In genomic region chr13:23436231-23436661, GRCm38 (mm10) we compare ENCODE assay signal across 9 mouse cellular contexts. TPM values are rescaled to one million over a fixed set of nuclear protein-coding genes. Genes with fewer than 3 reads are reported as not detected.
DNase-seq lines count a peak whose midpoint lies in the region; ATAC-seq and TF ChIP-seq lines count a peak whose summit lies in the region.
"Had no signal": no experiment of that assay in that cellular context is flagged by ENCODE, and none has a peak within 500 bp of the region (broad histone marks: within the 10 kb centered on the region; RNA-seq: fewer than 3 reads in every experiment).

No protein-coding gene starts in this region.

- peak overlapping the region; percentile 65; the same call in 1 of the 2 replicates for H3K4me2 ChIP-seq in midbrain, embryonic 13.5 days (replicated peaks)

- ATAC-seq in midbrain, embryonic 13.5 days = no peak

- H3K9ac ChIP-seq in midbrain, embryonic 13.5 days (replicated peaks) = no peak overlapping the region

- H3K27me3 ChIP-seq in kidney, adult 2 months (replicated peaks; ENCODE audit: control insufficient read depth, insufficient read depth, low read length) = no peaks in the 10 kb centered on the region
- no peaks in the 10 kb centered on the region for H3K27me3 ChIP-seq in limb, embryonic 10.5 days (ENCODE audit: low read depth, poor library complexity, severe bottlenecking)
- H3K27me3 ChIP-seq in midbrain, embryonic 13.5 days = no peaks in the 10 kb centered on the region

- DNase-seq in kidney, adult 2 months = peak; percentile 68
- no peak for DNase-seq in kidney, adult 18-20 months
- DNase-seq in ES-CJ7 (ENCODE audit: low read depth, low spot score) = peak; percentile 60
- DNase-seq in embryo, embryonic 9.5 days (ENCODE audit: extremely low spot score) = peak; percentile 68
- peak; percentile 53 to 64 for DNase-seq in heart, postnatal 14 days
- no peak for DNase-seq in limb, embryonic 10.5 days (ENCODE audit: low spot score)
- DNase-seq in ovary, postnatal 10 days (ENCODE audit: low spot score) = no peak

- H3K9me3 ChIP-seq in limb, embryonic 10.5 days (replicated peaks) = no peaks in the 10 kb centered on the region
- H3K9me3 ChIP-seq in midbrain, embryonic 13.5 days = no peaks in the 10 kb centered on the region

- 4% methylated on average over 11 of the region's 11 CpGs for WGBS in kidney, adult 2 months
- under 1% methylated on average over 11 of the region's 11 CpGs for WGBS in limb, embryonic 10.5 days
- 2% methylated on average over 11 of the region's 11 CpGs for WGBS in midbrain, embryonic 13.5 days

- TF ChIP-seq POLR2A in kidney, adult 2 months (IDR thresholded peaks at IDR 0.05; ENCODE audit: low read depth, low read length) = no peak

- H3K4me3 ChIP-seq in kidney, adult 2 months (ENCODE audit: insufficient read depth, low read depth, low read length) = no peak overlapping the region
- H3K4me3 ChIP-seq in limb, embryonic 10.5 days = peak overlapping the region; percentile 66
- H3K4me3 ChIP-seq in midbrain, embryonic 13.5 days (replicated peaks) = 0 out of 2 replicates have a peak overlapping the region, but pooled peaks have one; percentile 43

- intact Hi-C loops in heart, postnatal 14 days (cut with DNase I) = loop anchor here (2.0 to 10.0 kb wide), 4 partner anchors 83 to 1721 kb away; partner anchors contain the start of genes Hist1h2ai, Hist1h2bb, Hist1h2bl and Hist1h3c

- no peak for TF ChIP-seq CTCF in kidney, adult 2 months (conservative IDR thresholded peaks at IDR 0.05; ENCODE audit: insufficient read depth, insufficient read length, low read depth, low read length)

- no peaks in the 10 kb centered on the region for H3K4me1 ChIP-seq in kidney, adult 2 months (ENCODE audit: control insufficient read depth, insufficient read depth, low read length)
- peaks cover 21% of the 10 kb centered on the region for H3K4me1 ChIP-seq in limb, embryonic 10.5 days
- H3K4me1 ChIP-seq in midbrain, embryonic 13.5 days (replicated peaks) = peaks cover 18% of the 10 kb centered on the region

- H3K36me3 ChIP-seq in kidney, adult 2 months (ENCODE audit: control insufficient read depth, insufficient read depth, low read length) = no peaks in the 10 kb centered on the region
- H3K36me3 ChIP-seq in limb, embryonic 10.5 days = no peaks in the 10 kb centered on the region
- no peaks in the 10 kb centered on the region for H3K36me3 ChIP-seq in midbrain, embryonic 13.5 days

- H3K27ac ChIP-seq in kidney, adult 2 months (ENCODE audit: insufficient read depth, low read depth, low read length) = no peak overlapping the region
- no peak overlapping the region for H3K27ac ChIP-seq in limb, embryonic 10.5 days
- no peak overlapping the region for H3K27ac ChIP-seq in midbrain, embryonic 13.5 days

RNA-seq across cellular contexts. Expression of gene Abt1, which starts 12.6 kb away (rescaled TPM):
- 3.3 and 3.9 TPM in 2 replicates for polyA plus RNA-seq in kidney, adult 2 months (2012; rRNA removed)
- 1 to 10 TPM; 4.5 to 5.0 TPM for total RNA-seq in heart, postnatal 14 days (2021)
- polyA plus RNA-seq in limb, embryonic 10.5 days (2016; fragmentation: Nextera tagmentation; extraction: Ambion mirVana) = 16.9 and 17.1 TPM in 2 replicates
- polyA plus RNA-seq in midbrain, embryonic 13.5 days (2015; fragmentation: Nextera tagmentation; extraction: Ambion mirVana) = 10.8 TPM in 2 replicates

RNA-seq across cellular contexts. Expression of gene Btn1a1, which starts 29.5 kb away (rescaled TPM):
- not detected in 2 replicates for polyA plus RNA-seq in kidney, adult 2 months (2012; rRNA removed)
- total RNA-seq in heart, postnatal 14 days (2021) = not detected
- 0.08 and 0.10 TPM in 2 replicates for polyA plus RNA-seq in limb, embryonic 10.5 days (2016; fragmentation: Nextera tagmentation; extraction: Ambion mirVana)
- 0.04 and 0.13 TPM in 2 replicates for polyA plus RNA-seq in midbrain, embryonic 13.5 days (2015; fragmentation: Nextera tagmentation; extraction: Ambion mirVana)
- total RNA-seq: left cerebral cortex, postnatal 10 days had no signal

RNA-seq across cellular contexts. Expression of gene Btn2a2, which starts 52.4 kb away (rescaled TPM):
- polyA plus RNA-seq in kidney, adult 2 months (2012; rRNA removed) = not detected in 2 replicates
- not detected for total RNA-seq in heart, postnatal 14 days (2021)
- 0.99 and 1.9 TPM in 2 replicates for polyA plus RNA-seq in limb, embryonic 10.5 days (2016; fragmentation: Nextera tagmentation; extraction: Ambion mirVana)
- polyA plus RNA-seq in midbrain, embryonic 13.5 days (2015; fragmentation: Nextera tagmentation; extraction: Ambion mirVana) = 0.13 TPM in 2 replicates

Comparison
In these comparisons a context has a peak if more than half of its experiments do, and no peak if none do; other contexts are left out.
1. DNase-seq: peak in kidney, adult 2 months (single experiment), ES-CJ7 (single experiment), embryo, embryonic 9.5 days (single experiment) and heart, postnatal 14 days (2 of 2); none in kidney, adult 18-20 months (single experiment), limb, embryonic 10.5 days (single experiment) and ovary, postnatal 10 days (single experiment).